Mouse (Mus musculus) heart, postnatal 14 days (tissue): ENCODE results near the gene Myoz2. TPM values are rescaled to one million over a fixed set of nuclear protein-coding genes. Genes with fewer than 3 reads are reported as not detected.

Source experiments
- DNase-seq, 2 experiments: peaks; one replicate each; pipeline ENCODE4 v3.0.0; 2021 to 2022
- intact Hi-C: fragments of 180-260 bp; cut with DNase I; formaldehyde crosslinking; loops from one replicate; pipeline ENCODE4 v1.15.1; 2025
- long read RNA-seq, 2 experiments: library from polyadenylated mRNA; stranded (forward); transcript quantifications; one replicate each; pipeline ENCODE4 v2.0.0; 2021
- total RNA-seq, 2 experiments: library from RNA; stranded (reverse); gene quantifications; 2 replicates each; pipeline ENCODE4 v1.2.3; 2021

The Myoz2 gene
- total RNA-seq: 1,000 to 10,000 TPM; 1,719 to 1,785 TPM
- long read RNA-seq, experiment 1, transcript Myoz2-201 (6 exons, 1,181 nt): major isoform, 1,119 of 1,306 reads
- long read RNA-seq, experiment 1, transcript Myoz2-202 (3 exons, 2,412 nt): minor isoform, 7 of 1,306 reads
- long read RNA-seq, experiment 1, transcript Myoz2-204 (6 exons, 824 nt): minor isoform, 33 of 1,306 reads
- long read RNA-seq, experiment 1, transcript Myoz2-203 (7 exons, 871 nt): minor isoform, 42 of 1,306 reads
- long read RNA-seq, experiment 1, partial matches to known transcripts: 36 of 1,306 reads
- long read RNA-seq, experiment 1, other reads (novel, unspliced or antisense): 69 of 1,306 reads
- long read RNA-seq, experiment 2, transcript Myoz2-204 (6 exons, 824 nt): minor isoform, 12 of 912 reads
- long read RNA-seq, experiment 2, transcript Myoz2-201 (6 exons, 1,181 nt): major isoform, 793 of 912 reads
- long read RNA-seq, experiment 2, transcript Myoz2-202 (3 exons, 2,412 nt): minor isoform, 7 of 912 reads
- long read RNA-seq, experiment 2, transcript Myoz2-203 (7 exons, 871 nt): minor isoform, 31 of 912 reads
- long read RNA-seq, experiment 2, partial matches to known transcripts: 20 of 912 reads
- long read RNA-seq, experiment 2, other reads (novel, unspliced or antisense): 49 of 912 reads

DNA sequence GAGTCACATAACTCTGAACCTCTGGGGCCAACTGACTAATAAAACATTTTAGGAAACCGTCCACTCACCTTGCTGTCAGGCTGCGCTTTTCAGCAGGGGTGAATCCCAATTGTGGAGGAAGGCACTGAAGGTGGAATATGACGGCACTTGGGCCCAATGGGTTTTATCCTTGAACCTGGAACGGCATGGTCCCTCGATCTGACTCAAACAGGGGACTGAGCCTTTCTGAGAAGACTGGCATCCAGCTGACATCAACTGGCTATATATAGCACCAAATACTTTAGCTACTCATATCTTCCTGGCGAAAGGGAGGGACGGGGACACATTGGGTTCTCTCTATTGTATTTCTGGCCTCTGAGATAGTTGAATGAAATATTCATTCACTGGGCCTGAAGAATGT is at the start of gene Myoz2:
Gene Myoz2, minus strand, starts transcription at position 264 of the 400 bp plus-strand sequence.
- intact Hi-C loops: loop anchor here (2.0 to 5.0 kb wide), 2 partner anchors 38 to 58 kb away; no protein-coding TSS in a partner anchor
- DNase-seq: peak; percentile 36 to 46

DNA sequence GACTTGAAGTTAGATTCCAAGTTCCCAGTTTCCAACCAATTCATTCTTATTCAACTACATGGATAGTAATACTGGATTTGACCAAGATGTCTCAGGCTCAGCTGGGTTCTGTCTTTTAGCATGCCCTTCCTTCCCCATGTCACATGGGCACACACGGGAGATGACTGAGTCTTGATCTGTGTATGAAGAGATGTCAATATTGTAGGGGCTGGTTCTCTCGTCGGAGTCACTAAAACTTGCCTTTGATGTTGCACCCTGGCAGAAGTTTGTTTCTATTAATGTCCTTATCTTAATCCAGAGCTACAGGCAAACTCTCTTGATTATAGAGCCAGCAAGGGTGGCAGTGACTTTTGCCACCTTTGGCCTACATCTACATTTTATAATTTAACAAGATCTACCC is 46.9 kb upstream of the Myoz2 start:
- intact Hi-C loops: no loop called here
- no peak for DNase-seq

DNA sequence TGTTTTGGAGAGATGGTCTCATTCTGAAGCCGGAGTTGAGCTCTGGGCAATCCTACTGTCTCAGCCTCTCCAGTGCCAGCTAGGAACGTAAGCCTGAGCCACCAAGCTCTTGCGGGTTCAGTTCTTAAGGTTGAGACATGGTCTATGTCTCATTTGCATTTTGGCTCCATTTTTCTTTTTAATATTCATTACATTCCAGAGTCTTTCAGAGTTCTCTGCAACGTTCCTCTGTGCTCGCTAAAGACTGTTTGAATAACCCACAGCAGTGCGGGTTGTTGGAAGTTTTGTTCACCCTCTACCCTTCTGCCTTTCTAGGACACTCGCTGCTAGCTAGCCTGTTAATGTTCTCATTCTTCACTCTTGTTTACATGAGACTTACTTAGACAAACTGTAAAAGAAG is 46.1 kb upstream of the Myoz2 start:
- no peak for DNase-seq
- intact Hi-C loops: no loop called here

DNA sequence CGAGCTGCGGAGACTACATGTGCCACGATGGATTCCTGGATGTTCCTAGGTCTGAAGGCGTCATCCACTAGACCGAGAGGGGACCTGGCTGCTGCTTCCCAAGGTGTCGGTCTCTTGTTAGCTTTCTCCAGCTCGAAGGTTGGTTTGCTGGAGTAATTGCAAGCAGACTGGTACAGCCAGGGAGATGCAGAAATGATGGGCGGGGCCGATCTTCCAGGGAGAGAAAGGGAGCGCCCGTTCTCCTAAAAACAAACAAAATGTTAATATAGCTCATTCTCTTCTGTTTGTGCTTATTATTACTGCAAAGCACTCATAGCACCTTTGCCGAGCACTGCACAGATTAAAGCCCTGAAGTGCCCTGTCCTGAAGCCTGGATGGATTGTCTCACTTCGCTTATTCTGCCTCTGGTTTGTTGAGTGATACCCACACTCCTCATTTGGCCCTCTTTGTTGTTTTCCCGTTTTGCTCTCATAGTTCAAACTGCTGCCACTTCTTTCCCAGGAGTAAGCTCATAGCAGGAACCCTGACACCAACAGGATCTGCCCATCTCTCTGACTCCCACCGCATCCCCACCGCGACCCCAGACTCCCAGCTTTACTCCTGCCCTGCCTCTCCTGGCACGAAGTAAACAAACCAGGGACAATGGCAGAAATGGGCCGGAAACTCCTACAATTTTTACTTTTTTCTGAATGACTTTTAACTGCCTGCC is 45.4 kb upstream of the Myoz2 start:
- DNase-seq: no peak
- intact Hi-C loops: no loop called here

DNA sequence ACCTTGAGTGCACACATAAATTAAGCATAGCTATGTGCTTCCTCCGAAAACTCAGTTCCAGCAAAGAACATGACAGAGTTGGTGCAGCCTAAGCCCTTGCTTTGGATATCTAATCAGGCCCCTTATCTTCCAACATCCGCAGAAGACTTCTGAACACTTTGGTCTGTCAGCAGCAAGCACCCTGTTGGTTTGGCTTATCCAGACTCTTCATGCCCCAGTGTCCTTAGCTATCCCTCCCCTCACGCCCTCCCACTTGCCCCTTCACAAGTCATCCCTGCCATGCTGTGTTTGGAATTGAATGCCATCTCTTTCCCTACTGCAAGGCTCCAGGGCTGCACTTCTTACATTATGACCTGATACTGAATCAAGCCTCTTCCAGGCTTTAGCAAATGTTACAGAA is 40.9 kb upstream of the Myoz2 start:
- DNase-seq: no peak
- intact Hi-C loops: no loop called here

DNA sequence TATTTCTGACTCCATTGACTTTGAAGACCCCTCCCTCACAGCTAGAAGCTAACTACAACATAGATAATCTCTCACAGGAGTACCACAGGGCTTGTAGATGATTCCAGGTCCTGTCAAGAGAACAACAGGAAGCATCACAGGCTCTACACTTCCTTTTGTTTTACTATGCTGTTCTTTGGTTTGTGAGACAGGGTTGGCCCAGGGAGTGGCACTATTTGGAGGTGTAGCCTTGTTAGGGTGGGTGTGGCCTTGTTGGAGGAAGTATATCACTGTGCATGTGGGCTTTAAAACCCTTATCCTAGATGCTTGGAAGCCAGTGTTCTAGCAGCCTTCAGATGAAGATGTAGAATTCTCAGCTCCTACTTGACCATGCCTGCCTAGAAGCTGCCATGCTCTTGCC is 40.2 kb upstream of the Myoz2 start:
- DNase-seq: no peak
- intact Hi-C loops: no loop called here

DNA sequence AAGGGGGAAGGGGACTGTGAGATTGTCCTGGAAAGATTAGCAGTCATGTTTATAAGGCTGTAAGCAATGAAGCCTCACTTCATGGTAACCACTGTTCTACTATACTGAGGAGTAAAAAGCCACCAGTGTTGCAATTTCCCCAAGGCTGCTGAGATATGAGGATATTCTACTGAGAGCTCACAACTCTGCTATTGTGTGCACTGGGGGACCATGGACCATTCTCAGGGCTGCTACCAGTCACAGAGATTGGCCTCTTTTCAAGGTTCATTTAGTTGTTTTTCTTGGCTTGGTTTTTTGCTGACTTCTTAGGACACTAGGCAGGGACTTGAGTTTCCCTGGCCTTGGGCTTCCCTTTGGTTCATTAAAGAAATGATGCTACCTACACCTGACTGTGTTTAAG is 38.5 kb upstream of the Myoz2 start:
- DNase-seq: no peak
- intact Hi-C loops: loop anchor here (5.0 kb wide), 1 partner anchor 41 kb away; no protein-coding TSS in a partner anchor

DNA sequence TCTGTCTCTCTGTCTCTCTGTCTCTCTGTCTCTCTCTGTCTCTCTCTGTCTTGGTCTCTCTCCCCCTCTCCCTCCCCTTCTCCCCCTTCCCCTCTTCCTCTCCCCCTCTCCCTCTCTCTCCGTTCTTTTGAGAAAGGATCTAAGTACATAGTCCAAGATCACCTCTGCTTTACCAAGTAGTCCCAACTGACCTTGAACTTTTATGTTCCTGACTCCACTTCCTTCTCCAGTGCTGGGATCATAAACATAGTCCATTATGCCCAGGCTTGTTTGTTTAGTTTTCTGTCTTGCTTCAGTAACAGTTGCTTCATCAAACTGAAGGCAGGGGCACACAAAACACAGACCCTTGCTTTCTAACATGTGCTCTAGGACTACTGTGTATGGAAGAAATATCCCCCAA is 37.7 kb upstream of the Myoz2 start:
- intact Hi-C loops: loop anchor here (5.0 kb wide), 1 partner anchor 40 kb away; no protein-coding TSS in a partner anchor
- no peak for DNase-seq

DNA sequence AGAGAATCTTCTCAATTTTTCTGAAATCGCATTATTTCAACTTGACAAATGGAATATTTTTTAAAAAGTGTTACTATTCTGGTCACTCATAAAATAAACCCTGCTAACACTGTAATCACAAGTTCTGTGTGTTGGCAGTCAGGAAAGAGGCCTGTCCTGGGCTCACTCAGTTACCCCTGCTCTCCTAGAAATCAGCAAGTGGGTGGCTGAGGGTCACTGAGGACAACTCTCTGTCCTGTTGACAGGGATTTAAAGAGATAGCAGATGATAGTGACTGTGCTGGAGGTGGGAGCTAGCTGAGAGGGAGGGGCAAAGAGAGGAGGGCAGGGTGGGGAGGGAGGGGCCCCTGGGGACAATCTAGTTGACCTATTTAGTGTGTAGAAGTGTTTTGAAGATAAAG is 36.2 kb upstream of the Myoz2 start:
- intact Hi-C loops: loop anchor here (5.0 kb wide), 1 partner anchor 39 kb away; no protein-coding TSS in a partner anchor
- DNase-seq: peak in 1 of 2 experiments; percentile 30

DNA sequence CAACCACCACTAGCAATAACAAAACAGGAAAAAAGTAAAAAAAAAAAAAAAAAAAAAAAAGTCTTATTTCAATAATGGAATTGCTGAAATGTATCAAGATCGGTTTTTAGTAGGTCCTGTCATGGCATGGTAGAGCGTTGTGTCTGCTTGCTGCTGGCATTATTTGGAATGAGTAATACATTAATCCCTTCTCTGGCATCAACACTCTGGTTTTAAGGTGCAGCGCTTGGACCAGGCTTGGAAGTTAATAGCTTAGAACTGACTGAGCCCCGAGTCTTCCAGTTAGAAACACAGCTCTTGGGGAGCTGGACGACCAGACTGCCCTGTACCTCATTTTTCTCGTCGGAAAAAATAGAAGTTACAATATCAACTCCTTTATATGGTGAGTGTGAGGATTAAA is 32.0 kb upstream of the Myoz2 start:
- intact Hi-C loops: no loop called here

DNA sequence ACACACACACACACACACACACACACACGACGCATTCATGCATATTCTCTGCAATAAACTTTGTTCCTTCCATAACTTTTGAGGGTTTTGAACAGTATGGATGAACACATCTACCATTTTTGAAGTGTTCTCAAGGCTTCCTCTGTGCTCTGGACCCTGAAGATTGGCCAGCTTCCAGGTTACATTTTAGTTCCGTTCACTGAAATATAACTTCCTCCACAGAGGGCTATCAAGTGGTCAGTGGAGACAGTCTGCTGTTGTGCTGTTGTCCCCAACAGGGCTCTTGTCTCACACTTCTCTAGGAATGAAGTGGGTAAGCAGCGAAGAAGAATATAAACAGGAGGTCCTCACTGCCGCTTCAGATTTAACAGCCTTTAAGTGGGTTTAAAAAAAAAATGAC is 30.7 kb upstream of the Myoz2 start:
- no peak for DNase-seq
- intact Hi-C loops: no loop called here

More for the DNA sequence above, 32.0 kb upstream of the Myoz2 start:
- no peak for DNase-seq

DNA sequence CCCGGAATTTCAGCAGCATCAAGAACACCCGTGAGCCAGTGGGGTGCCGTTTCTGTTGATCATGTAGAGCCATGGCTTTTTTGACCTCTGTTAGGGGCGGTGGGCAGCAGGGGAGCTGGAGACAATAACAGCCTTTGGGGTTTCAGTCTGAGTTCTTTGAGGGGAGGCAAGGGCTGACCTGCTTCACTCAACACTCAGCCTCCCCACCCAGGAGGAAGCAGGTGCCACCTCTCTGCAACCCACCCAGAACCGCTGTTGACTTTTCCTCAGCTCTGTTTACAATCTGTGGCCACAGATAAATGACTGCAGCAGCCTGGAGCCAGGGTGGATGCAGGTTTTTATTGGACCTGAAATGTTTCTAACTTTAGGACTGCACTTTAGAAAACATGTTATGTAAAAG is 29.4 kb upstream of the Myoz2 start:
- intact Hi-C loops: no loop called here
- DNase-seq: no peak

DNA sequence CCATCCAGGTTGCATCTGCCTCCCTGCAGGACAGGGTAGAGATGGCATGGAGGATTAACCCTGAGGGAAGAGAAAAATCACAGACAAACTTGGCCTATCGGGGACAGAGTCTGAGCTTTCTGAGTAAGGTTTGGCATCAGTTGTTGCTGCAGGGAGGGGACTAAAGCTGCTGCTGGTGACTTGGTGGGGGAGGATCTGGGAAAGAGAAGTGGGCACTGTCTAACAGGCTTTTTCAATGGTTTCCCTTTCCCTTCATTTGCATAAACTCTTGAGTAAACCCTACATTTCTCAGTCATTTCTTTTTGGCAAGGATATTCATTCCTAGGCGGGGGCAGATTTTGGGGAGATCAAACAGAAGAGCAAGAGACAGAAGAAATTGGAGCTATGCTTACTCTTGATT is 27.1 kb upstream of the Myoz2 start:
- intact Hi-C loops: no loop called here
- DNase-seq: no peak

DNA sequence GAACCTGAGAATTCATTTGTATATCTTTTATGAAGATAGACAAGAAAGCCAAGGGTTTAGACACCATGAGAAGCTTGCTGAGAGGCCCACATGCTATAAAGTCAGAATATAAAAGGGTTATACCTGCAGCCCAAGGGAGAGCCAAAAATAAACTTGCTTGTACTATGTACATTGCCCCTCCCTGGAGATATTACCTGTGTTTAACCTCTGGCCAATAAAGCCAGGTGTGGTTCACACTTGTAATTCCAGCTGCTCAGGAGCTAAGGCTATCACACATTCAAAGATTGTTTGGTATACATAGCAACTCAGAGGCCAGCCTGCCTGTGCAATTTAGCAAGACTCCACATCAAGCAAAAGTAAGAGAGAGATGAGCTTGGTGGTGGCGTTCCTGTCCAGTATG is 24.0 kb upstream of the Myoz2 start:
- DNase-seq: no peak
- intact Hi-C loops: no loop called here

DNA sequence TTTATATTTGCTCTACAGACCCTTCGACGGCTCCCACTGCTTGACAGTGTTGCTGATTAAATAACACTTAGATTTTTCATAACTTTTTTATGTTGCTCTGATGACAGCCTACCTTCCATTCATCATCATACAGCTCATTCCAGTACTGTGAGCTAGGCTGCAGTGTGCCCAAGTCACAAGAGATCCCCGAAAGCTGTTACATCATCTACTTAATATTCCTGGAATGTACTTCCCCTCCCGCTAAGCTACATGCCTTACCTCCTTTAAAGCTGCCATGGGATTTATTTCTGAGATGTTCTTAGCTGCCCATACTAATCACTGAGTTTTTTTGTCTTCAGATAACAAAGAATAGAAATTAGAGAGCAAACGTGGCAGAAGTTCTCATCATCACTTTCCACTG is 19.4 kb upstream of the Myoz2 start:
- DNase-seq: no peak
- intact Hi-C loops: no loop called here

DNA sequence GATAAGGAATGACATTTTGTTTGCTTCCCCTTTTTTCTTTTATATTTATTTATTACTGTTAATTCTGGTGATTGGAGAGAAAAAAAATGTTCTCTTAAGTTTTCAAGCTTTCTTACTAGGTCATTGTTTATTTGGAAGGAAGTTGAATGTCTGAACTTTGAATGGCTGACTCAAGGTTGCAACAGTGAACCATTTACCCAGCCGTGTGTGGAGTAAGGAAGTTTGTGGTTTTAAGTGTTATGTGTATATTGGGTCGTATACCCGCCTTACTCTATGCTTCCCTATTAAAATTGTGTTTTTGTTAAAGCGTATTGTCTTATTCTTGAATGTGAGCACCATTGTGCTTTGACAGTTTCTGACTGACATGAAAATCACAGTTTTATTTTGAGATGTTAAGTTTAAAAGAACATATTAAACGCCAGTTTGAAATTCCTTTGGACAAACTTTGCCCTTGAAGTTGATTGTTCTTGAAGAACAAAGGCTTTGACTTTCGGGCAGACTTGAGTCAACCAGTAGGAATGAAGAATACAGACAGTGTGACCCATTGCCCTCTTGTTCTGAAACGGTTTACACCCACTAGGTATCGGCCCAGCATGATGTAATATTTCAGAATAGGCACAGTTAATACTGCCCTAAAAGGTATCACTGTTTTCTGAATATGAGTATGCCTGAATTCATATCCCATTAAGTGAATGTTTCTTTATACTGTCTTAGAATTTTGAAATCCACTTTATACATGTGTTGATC is 18.6 kb upstream of the Myoz2 start:
- DNase-seq: no peak
- intact Hi-C loops: no loop called here

DNA sequence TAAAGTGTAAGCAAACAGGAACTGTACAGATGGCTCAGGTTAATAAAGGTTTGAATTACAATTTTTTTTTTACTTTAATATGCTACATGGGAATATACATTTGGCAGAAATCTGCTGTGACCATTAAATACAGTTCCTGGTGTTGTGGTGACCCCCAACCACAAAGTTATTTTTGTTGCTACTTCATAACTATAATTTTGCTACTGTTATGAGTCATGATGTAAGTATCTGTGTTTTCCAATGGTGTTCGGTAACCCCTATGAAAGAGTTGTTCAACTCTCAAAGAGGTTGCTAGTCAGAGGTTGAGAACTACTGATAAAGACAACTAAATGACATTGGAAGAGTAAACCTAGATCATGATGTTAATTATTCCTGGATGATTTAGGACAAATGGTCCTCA is 7.5 kb upstream of the Myoz2 start:
- intact Hi-C loops: no loop called here
- DNase-seq: no peak

DNA sequence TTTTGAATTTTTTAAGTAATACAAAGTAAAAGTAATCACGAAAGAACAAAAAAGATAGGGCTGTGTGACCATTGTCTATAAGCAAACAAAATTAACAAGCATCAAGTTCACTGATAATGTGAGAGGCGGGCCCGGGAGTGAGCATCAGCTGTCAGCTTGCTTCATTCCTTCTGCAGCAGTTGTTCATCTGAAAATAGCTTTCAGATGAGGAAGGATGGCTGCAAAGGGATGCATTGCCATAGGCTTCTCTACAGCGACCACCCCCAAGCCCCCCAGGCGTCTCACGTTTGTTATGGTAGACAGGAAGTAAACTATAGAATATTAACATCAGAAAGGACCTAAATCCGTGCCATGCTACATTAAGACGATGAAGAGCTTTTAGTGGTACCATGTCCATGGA is 1.0 kb downstream of the Myoz2 start:
- intact Hi-C loops: loop anchor here (2.0 to 5.0 kb wide), 2 partner anchors 38 to 59 kb away; no protein-coding TSS in a partner anchor
- DNase-seq: no peak

DNA sequence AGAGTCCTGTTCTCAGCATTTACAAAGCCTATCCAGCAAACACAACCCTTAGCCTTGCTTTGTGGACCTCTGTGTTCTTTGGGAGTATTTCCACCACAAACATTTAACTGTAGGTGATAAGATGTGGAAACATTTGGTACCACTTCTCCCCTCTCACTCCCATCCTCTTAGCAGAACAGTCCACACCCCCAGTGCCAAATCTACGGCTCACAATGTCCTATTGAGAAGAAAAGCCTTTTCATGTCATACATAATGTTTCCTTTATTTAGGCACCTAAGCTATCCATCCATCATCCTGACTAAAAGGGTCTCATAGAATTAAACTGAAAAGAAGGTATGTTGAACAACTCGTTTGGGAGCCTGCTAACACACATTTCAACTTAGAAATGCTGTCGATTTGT is 9.2 kb downstream of the Myoz2 start:
- intact Hi-C loops: loop anchor here (5.0 kb wide), 1 partner anchor 77 kb away; no protein-coding TSS in a partner anchor
- no peak for DNase-seq

DNA sequence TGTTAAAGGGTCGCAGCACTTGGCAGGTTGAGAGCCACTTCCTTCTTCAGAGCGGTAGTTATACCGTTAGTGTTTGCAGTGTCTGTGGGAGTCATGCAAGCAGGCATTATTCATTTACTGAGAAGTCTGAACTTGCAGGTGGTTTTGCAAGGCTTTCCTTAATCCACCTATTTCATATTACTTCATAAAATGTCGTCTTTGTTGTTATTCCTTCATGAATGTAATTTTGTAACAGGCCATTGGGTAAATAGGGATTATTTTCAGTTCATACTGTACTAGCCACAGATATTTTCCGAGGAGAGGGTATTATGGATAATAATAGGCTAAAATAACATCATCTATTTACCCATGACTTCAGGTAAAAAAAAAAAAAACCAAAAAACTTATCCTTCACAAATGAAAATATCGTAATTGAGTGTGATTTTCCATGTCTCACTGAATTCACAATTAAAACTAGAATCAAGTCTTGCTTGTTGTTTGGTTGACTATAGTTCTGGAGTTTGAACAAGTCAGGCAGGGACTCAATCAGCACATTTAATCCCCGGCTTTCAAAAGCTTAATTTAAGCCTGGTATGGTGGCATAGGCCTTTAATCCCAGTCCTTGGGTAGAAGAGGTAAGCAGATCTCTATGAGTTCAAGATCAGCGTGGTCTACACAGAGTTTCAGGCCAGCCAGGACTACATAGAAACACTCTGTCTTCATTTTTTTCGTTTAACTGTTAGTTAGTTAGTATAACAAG is 10.2 kb downstream of the Myoz2 start:
- intact Hi-C loops: loop anchor here (5.0 kb wide), 1 partner anchor 78 kb away; no protein-coding TSS in a partner anchor
- DNase-seq: no peak
